14 mouse cellular contexts compared by ENCODE assay signal in genomic region chr9:107303121-107303820, GRCm38 (mm10). TPM values are rescaled to one million over a fixed set of nuclear protein-coding genes. Genes with fewer than 3 reads are reported as not detected.
DNase-seq lines count a peak whose midpoint lies in the region; ATAC-seq and TF ChIP-seq lines count a peak whose summit lies in the region.
"Had no signal": no experiment of that assay in that cellular context is flagged by ENCODE, and none has a peak within 500 bp of the region (broad histone marks: within the 10 kb centered on the region; RNA-seq: fewer than 3 reads in every experiment).

No protein-coding gene starts in this region.

- 56% methylated on average over 9 of the region's 9 CpGs for WGBS in heart, adult 2 months
- WGBS in lung, postnatal 0 days, result 53% methylated on average over 9 of the region's 9 CpGs
- 47% methylated on average over 9 of the region's 9 CpGs for WGBS in lung, adult 2 months
- 84% methylated on average over 9 of the region's 9 CpGs for WGBS in midbrain, postnatal 0 days

- H3K4me2 ChIP-seq in lung, postnatal 0 days (replicated peaks; ENCODE audit: low read depth, low read length), result no peak overlapping the region
- no peak overlapping the region for H3K4me2 ChIP-seq in midbrain, postnatal 0 days (ENCODE audit: low read depth, low read length, poor library complexity, severe bottlenecking)
- H3K4me2 ChIP-seq: hindbrain, embryonic 14.5 days; midbrain, embryonic 15.5 days had no signal

- ATAC-seq in lung, postnatal 0 days, result no peak
- no peak for ATAC-seq in midbrain, postnatal 0 days (ENCODE audit: low FRiP score)
- ATAC-seq: midbrain, embryonic 15.5 days had no signal

- TF ChIP-seq CTCF in heart, adult 2 months (IDR thresholded peaks at IDR 0.05), result no peak
- TF ChIP-seq CTCF in lung, postnatal 0 days (IDR thresholded peaks at IDR 0.05), result no peak
- TF ChIP-seq CTCF in lung, adult 2 months (IDR thresholded peaks at IDR 0.05; ENCODE audit: insufficient read depth, low read length), result no peak
- no peak for TF ChIP-seq CTCF in midbrain, postnatal 0 days (IDR thresholded peaks at IDR 0.05)

- no peak for TF ChIP-seq EP300 in heart, adult 2 months (IDR thresholded peaks at IDR 0.05; ENCODE audit: insufficient read depth, low read depth, low read length)
- TF ChIP-seq EP300 in lung, postnatal 0 days (IDR thresholded peaks at IDR 0.05), result no peak

- H3K4me3 ChIP-seq in heart, adult 2 months, result no peak overlapping the region
- no peak overlapping the region for H3K4me3 ChIP-seq in lung, postnatal 0 days (ENCODE audit: low read depth, low read length)
- no peak overlapping the region for H3K4me3 ChIP-seq in lung, adult 2 months (replicated peaks; ENCODE audit: extremely low read depth, low read depth, low read length)
- no peak overlapping the region for H3K4me3 ChIP-seq in midbrain, postnatal 0 days (ENCODE audit: low read depth, low read length)
- H3K4me3 ChIP-seq: erythroblast, embryonic 14.5 days; midbrain, embryonic 15.5 days had no signal

- H3K27me3 ChIP-seq in heart, adult 2 months (ENCODE audit: control insufficient read depth, insufficient read depth, low read length), result no peaks in the 10 kb centered on the region
- H3K27me3 ChIP-seq in lung, postnatal 0 days (replicated peaks; ENCODE audit: insufficient read depth, low read length), result no peaks in the 10 kb centered on the region
- H3K27me3 ChIP-seq in midbrain, postnatal 0 days (ENCODE audit: insufficient read depth, low read length), result no peaks in the 10 kb centered on the region
- H3K27me3 ChIP-seq: midbrain, embryonic 15.5 days had no signal

- TF ChIP-seq POLR2A in heart, adult 2 months (IDR thresholded peaks at IDR 0.05; ENCODE audit: insufficient read depth, low read depth, low read length), result no peak; the same call in none of the 2 replicates
- TF ChIP-seq POLR2A in lung, adult 2 months (IDR thresholded peaks at IDR 0.05; ENCODE audit: borderline replicate concordance, extremely low read depth, low read depth, low read length), result no peak

- H3K27ac ChIP-seq in heart, adult 2 months, result peak overlapping the region; percentile 93
- H3K27ac ChIP-seq in lung, postnatal 0 days (ENCODE audit: low read length), result peak overlapping the region; percentile 70
- no peak overlapping the region for H3K27ac ChIP-seq in midbrain, postnatal 0 days (ENCODE audit: low read depth, low read length)
- H3K27ac ChIP-seq: hindbrain, embryonic 14.5 days; midbrain, embryonic 15.5 days had no signal

- H3K79me2 ChIP-seq in heart, adult 2 months (replicated peaks; ENCODE audit: control insufficient read depth, insufficient read depth, low read length), result no peaks in the 10 kb centered on the region; the same call in 1 of the 2 replicates

- intact Hi-C loops in heart, adult 2 months (cut with DNase I), result no loop called here
- intact Hi-C loops in heart, postnatal 25 days (cut with DNase I), result loop anchor here (2.0 kb wide), 1 partner anchor 22 kb away; no protein-coding TSS in a partner anchor

- peaks cover 35% of the 10 kb centered on the region for H3K4me1 ChIP-seq in heart, adult 2 months (ENCODE audit: control insufficient read depth, insufficient read depth, low read length)
- peaks cover 35% of the 10 kb centered on the region for H3K4me1 ChIP-seq in lung, postnatal 0 days (ENCODE audit: insufficient read depth, low read depth, low read length)
- peaks cover 58% of the 10 kb centered on the region for H3K4me1 ChIP-seq in lung, adult 2 months (ENCODE audit: control insufficient read depth, insufficient read depth, low read length)
- no peaks in the 10 kb centered on the region for H3K4me1 ChIP-seq in midbrain, postnatal 0 days (ENCODE audit: insufficient read depth, low read length)

- DNase-seq in heart, adult 2 months, result no peak
- DNase-seq in heart, postnatal 25 days (ENCODE audit: low spot score), result no peak
- no peak for DNase-seq in lung, postnatal 0 days (ENCODE audit: low spot score)
- no peak for DNase-seq in lung, adult 2 months
- peak; percentile 87 for DNase-seq in induced T-regulatory cell, adult 2 months (ENCODE audit: low read depth)
- DNase-seq in cerebellum, postnatal 4 days (ENCODE audit: low spot score in 2 of 2), result no peak
- no peak for DNase-seq in midbrain, postnatal 0 days (ENCODE audit: low spot score)
- DNase-seq: cerebellum, adult 9-11 months; kidney, adult 8-10 months; layer of hippocampus, postnatal 36 days; left cerebral cortex, postnatal 4 days had no signal

- no peak overlapping the region for H3K9ac ChIP-seq in heart, adult 2 months (ENCODE audit: low read depth, low read length)
- no peak overlapping the region for H3K9ac ChIP-seq in lung, postnatal 0 days (replicated peaks; ENCODE audit: low read depth)
- H3K9ac ChIP-seq in midbrain, postnatal 0 days (replicated peaks; ENCODE audit: low read length, poor library complexity, severe bottlenecking), result no peak overlapping the region
- H3K9ac ChIP-seq: hindbrain, embryonic 14.5 days; midbrain, embryonic 15.5 days had no signal

- no peaks in the 10 kb centered on the region for H3K9me3 ChIP-seq in lung, postnatal 0 days (ENCODE audit: low read length)
- H3K9me3 ChIP-seq in midbrain, postnatal 0 days (ENCODE audit: low read length), result no peaks in the 10 kb centered on the region
- H3K9me3 ChIP-seq: midbrain, embryonic 15.5 days had no signal

- H3K36me3 ChIP-seq in heart, adult 2 months (ENCODE audit: control insufficient read depth, insufficient read depth, low read length), result peaks cover 13% of the 10 kb centered on the region
- H3K36me3 ChIP-seq in lung, postnatal 0 days (ENCODE audit: insufficient read depth, low read length), result peaks cover 19% of the 10 kb centered on the region
- peaks cover 16% of the 10 kb centered on the region for H3K36me3 ChIP-seq in midbrain, postnatal 0 days (ENCODE audit: insufficient read depth, low read length)
- H3K36me3 ChIP-seq: midbrain, embryonic 15.5 days had no signal

RNA-seq across cellular contexts. Expression of gene Cish, which starts 7.4 kb away (rescaled TPM):
- 100 to 1,000 TPM; 151 to 167 TPM for total RNA-seq in heart, adult 2 months (2021)
- polyA plus RNA-seq in heart, adult 2 months (2012; rRNA removed), result 89.8 and 118 TPM in 2 replicates
- total RNA-seq in heart, postnatal 25 days (2021), result 100 to 1,000 TPM; 122 to 198 TPM
- polyA plus RNA-seq in lung, postnatal 0 days (2015; fragmentation: Nextera tagmentation; extraction: Ambion mirVana), result 49.2 and 52.3 TPM in 2 replicates
- polyA plus RNA-seq in lung, adult 2 months (2012; rRNA removed), result 61.1 and 72.2 TPM in 2 replicates
- 2.4 and 6.0 TPM in 2 replicates for total RNA-seq in midbrain, postnatal 0 days (2014; rRNA removed)
- 6.5 and 6.7 TPM in 2 replicates for polyA plus RNA-seq in midbrain, postnatal 0 days (2015; fragmentation: Nextera tagmentation; extraction: Ambion mirVana)

RNA-seq across cellular contexts. Expression of gene Mapkapk3, which starts 13.6 kb away (rescaled TPM):
- 10 to 100 TPM; 29.0 to 36.0 TPM for total RNA-seq in heart, adult 2 months (2021)
- 26.1 and 40.8 TPM in 2 replicates for polyA plus RNA-seq in heart, adult 2 months (2012; rRNA removed)
- total RNA-seq in heart, postnatal 25 days (2021), result 10 to 100 TPM; 28.3 to 30.9 TPM
- 22.9 and 24.6 TPM in 2 replicates for polyA plus RNA-seq in lung, postnatal 0 days (2015; fragmentation: Nextera tagmentation; extraction: Ambion mirVana)
- 29.3 and 41.1 TPM in 2 replicates for polyA plus RNA-seq in lung, adult 2 months (2012; rRNA removed)
- total RNA-seq in midbrain, postnatal 0 days (2014; rRNA removed), result 2.3 and 3.2 TPM in 2 replicates
- polyA plus RNA-seq in midbrain, postnatal 0 days (2015; fragmentation: Nextera tagmentation; extraction: Ambion mirVana), result 1.3 and 2.2 TPM in 2 replicates

RNA-seq across cellular contexts. Expression of gene Hemk1, which starts 34.9 kb away (rescaled TPM):
- 10 to 100 TPM; 21.2 to 21.4 TPM for total RNA-seq in heart, adult 2 months (2021)
- 30.3 and 37.0 TPM in 2 replicates for polyA plus RNA-seq in heart, adult 2 months (2012; rRNA removed)
- 10 to 100 TPM; 23.0 to 26.9 TPM for total RNA-seq in heart, postnatal 25 days (2021)
- polyA plus RNA-seq in lung, postnatal 0 days (2015; fragmentation: Nextera tagmentation; extraction: Ambion mirVana), result 5.9 and 8.3 TPM in 2 replicates
- 16.9 and 21.0 TPM in 2 replicates for polyA plus RNA-seq in lung, adult 2 months (2012; rRNA removed)
- 15.8 and 21.3 TPM in 2 replicates for total RNA-seq in midbrain, postnatal 0 days (2014; rRNA removed)
- 15.9 and 19.4 TPM in 2 replicates for polyA plus RNA-seq in midbrain, postnatal 0 days (2015; fragmentation: Nextera tagmentation; extraction: Ambion mirVana)

RNA-seq across cellular contexts. Expression of gene 6430571L13Rik, which starts 37.1 kb away (rescaled TPM):
- 1 to 10 TPM; 5.2 to 6.5 TPM for total RNA-seq in heart, adult 2 months (2021)
- 4.1 and 5.0 TPM in 2 replicates for polyA plus RNA-seq in heart, adult 2 months (2012; rRNA removed)
- total RNA-seq in heart, postnatal 25 days (2021), result 1 to 10 TPM; 4.8 to 5.9 TPM
- 0.23 and 0.36 TPM in 2 replicates for polyA plus RNA-seq in lung, postnatal 0 days (2015; fragmentation: Nextera tagmentation; extraction: Ambion mirVana)
- polyA plus RNA-seq in lung, adult 2 months (2012; rRNA removed), result 0.34 and 1.1 TPM in 2 replicates
- 11.0 and 13.6 TPM in 2 replicates for total RNA-seq in midbrain, postnatal 0 days (2014; rRNA removed)
- polyA plus RNA-seq in midbrain, postnatal 0 days (2015; fragmentation: Nextera tagmentation; extraction: Ambion mirVana), result 10.4 and 11.1 TPM in 2 replicates
- polyA plus RNA-seq: erythroblast, embryonic 14.5 days had no signal
